Mouse (Mus musculus) stomach, postnatal 0 days (tissue): Measurements from ENCODE around the gene Six4.

Experiments used
- CTCF ChIP-seq: IDR thresholded peaks from 2 replicates; pipeline ENCODE4 v1.5.1; 2016; ENCODE audit warnings: antibody characterized with exemption, low read depth, mild to moderate bottlenecking, moderate library complexity
- EP300 ChIP-seq: optimal IDR thresholded peaks from 2 replicates; pipeline ENCODE3; 2016; ENCODE audit warnings: antibody characterized with exemption

DNA sequence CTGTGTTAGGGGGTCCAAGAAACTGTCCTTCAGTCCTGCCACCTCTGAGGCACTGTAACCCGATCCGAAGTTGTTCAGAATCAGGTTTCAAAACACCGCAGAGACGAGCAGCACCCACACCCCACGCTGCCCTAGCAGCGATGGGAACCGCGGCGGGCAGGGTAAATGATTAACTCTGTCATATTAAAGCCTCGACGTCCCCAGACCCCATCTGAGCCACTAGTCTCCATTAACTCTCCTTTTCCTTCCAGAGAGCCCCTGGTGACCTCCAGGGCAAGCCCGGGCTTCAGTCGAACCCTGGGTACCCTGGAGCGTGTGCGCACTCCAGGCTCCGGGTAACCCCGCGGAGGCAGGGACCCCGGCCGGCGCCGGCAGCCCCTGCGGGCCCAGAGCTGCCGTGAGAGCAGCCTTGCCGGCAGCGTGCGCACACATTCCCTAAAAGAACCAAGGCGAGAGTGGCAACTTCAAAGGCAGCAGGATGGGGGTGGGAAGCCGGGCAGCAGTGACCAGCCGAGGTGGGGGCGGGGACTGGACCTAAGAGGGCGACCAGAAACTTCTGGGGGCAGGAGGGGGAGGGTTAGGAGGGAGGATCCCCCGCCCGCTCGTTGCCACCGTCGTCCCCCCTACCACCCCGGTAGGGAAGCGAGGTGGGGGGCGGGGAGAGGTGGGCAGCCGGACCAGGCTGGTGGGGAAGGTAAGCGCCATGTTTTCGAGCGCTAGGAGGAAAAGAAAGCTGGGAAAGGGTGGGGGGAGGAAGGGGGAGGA is 1.5 kb downstream of the Six4 start:
- TF ChIP-seq CTCF (no peak), EP300 (no peak)
